Mouse (Mus musculus) thymus, adult 2 months (tissue): Measurements from ENCODE around the gene Zbtb34.

Experiments used
- CTCF ChIP-seq: fragments of 200-500 bp; IDR thresholded peaks from 2 replicates; pipeline ENCODE4 v1.5.1; 2012; ENCODE audit warnings: mild to moderate bottlenecking, control low read depth, low read length, moderate library complexity, borderline replicate concordance; ENCODE audit not compliant: control insufficient read depth, poor library complexity, insufficient read depth; ENCODE audit errors: extremely low read depth
- POLR2A ChIP-seq: fragments of 200-500 bp; IDR thresholded peaks from 2 replicates; pipeline ENCODE4 v1.6.1; 2012; ENCODE audit warnings: mild to moderate bottlenecking, low read length, control low read depth, moderate library complexity; ENCODE audit not compliant: control insufficient read depth, poor library complexity, insufficient read depth; ENCODE audit errors: extremely low read depth

DNA sequence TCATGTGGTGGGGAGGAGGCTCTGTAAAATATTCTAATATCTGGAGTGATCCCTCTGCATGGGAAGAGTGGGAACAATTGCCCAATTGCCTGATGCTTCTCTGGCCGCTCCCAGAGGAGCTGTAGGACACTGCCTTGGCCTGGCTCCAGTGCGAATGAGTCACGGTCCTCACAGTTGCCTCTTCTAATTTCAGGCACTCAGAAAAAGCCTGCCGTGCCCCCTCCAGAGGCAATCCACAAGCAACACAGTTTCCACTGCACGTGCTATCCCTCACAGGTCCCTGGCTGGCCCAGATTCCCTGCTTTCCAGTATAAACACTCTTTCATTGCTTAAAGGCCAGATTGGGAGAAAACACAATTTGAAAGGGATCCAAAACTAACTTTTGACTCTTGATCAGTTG is 13.2 kb upstream of the Zbtb34 start:
- TF ChIP-seq CTCF, result no peak
- no peak for TF ChIP-seq POLR2A
